Mouse (Mus musculus): ENCODE measurements around the gene Ubqln2. TPM values are rescaled to one million over a fixed set of nuclear protein-coding genes. Genes with fewer than 3 reads are reported as not detected.

Gene Ubqln2
- 6.8 and 8.7 TPM in 2 replicates for polyA plus RNA-seq (2012; rRNA removed)

DNA sequence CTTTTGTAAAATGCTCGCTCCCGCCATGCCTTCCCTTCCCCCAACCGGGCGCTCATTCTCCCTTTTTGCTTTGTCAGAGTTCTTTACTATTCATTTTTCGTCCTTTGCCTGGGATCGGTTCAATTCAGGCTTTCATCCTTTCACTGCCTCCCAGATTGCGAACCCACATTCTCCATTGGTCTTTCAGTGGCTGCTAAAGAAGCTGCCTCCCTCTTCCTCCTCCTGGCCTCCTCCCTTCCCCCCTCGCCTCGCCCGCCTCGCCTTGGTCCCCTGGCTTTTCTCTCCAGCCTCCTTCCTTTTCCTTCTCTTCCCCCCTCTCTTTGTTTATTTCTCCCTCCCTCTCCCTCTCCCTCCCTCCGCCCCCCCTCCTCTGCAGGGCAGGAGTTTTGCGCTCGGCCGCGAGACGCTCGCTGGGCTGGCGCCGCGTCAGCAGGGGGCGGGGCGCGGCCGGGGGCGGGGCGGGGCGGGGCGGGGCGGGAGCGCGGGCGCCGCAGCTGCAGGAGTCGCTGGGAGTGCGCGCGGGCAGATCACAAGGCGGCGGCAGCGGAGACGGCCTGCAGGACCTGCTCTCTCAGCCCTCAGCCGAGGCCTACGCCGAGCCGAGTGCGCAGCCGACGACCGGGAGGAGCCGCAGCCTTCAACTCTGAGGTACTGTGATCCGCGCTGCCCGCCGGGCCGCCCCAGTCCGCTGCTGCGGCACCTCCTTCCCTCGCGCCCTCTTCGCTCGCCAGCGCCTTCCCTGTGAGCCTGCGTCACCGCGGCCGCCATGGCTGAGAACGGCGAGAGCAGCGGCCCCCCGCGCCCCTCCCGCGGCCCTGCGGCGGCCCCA is at the start of gene Ubqln2:
TSS of gene Ubqln2 (plus strand) at position 540 of the 829 bp plus-strand sequence.

Other genes starting within 250 kb of the Ubqln2 start
- not detected in 2 replicates for gene Cypt3, start 60.4 kb downstream of the Ubqln2 start, polyA plus RNA-seq (2012; rRNA removed)
- 0.60 and 0.69 TPM in 2 replicates for gene Kctd12b, start 198.2 kb downstream of the Ubqln2 start, polyA plus RNA-seq (2012; rRNA removed)
- 11.4 and 13.0 TPM in 2 replicates for gene Nbdy, start 225.4 kb downstream of the Ubqln2 start, polyA plus RNA-seq (2012; rRNA removed)